Mouse (Mus musculus): ENCODE results near the gene Cmtr2.
A peak's percentile ranks its signal among the peaks of the same experiment; 100 is the strongest.

Gene Cmtr2

DNA sequence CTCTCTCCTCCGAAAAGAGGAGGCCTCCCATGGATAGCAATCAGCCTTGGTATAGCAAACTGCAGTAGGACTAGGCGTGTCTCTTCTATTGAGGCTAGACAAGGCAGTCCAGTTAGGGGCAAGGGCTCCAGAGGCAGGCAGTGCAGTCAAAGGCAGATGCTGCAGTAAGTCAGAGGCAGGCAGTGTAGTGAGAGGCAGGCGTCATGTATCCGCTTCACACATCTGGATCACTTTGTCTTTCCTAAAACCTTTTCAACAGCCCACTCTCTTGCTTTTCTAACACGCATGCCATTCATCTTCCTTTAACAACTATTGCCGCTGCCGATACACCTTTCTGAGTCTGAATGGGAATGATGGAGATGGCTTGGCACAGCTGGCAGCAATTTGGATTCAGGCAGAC lies at the start of gene Cmtr2:
Gene Cmtr2 (plus strand): TSS at position 301 of the 400 bp plus-strand sequence.
- no peak for DNase-seq

DNA sequence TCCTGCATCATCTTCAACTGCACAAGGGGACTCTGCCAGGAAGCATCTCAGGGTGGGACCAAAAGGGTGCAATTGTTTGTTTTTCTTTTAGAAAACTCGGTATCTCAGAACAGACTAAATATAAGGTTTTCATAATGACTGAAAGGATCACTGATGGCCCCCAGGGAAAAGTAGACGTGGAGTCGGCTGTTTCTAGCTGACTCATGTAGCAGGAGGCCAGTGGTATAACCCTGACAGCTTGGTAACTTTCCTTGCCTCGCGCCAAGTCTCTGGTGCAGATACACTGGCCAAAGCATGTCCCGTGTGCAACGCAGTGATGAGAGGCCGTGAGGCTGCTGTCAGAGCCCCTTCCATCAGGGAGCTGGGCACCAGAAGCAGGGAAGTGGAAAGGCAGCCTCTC lies 49.2 kb upstream of the Cmtr2 start:
- DNase-seq = peak in 1 of 2 experiments; percentile 47

GRCm38 (mm10) chr8:110168046-110168445 lies 47.4 kb upstream of the Cmtr2 start, which contains the start of gene Calb2:
Gene Calb2, minus strand, starts transcription at chr8:110168210.
- DNase-seq = peak; percentile 96 to 97

- peak; percentile 58 to 70 for DNase-seq
Observed at GRCm38 (mm10) chr8:110172161-110172560, 43.3 kb upstream of the Cmtr2 start.

GRCm38 (mm10) chr8:110174826-110175225 lies 40.6 kb upstream of the Cmtr2 start:
- DNase-seq = peak; percentile 83 to 85

- peak; percentile 94 to 95 for DNase-seq
Observed at GRCm38 (mm10) chr8:110177359-110178155, 37.9 kb upstream of the Cmtr2 start.

GRCm38 (mm10) chr8:110182735-110183367 lies 32.6 kb upstream of the Cmtr2 start:
- peak; percentile 43 to 63 for DNase-seq

DNA sequence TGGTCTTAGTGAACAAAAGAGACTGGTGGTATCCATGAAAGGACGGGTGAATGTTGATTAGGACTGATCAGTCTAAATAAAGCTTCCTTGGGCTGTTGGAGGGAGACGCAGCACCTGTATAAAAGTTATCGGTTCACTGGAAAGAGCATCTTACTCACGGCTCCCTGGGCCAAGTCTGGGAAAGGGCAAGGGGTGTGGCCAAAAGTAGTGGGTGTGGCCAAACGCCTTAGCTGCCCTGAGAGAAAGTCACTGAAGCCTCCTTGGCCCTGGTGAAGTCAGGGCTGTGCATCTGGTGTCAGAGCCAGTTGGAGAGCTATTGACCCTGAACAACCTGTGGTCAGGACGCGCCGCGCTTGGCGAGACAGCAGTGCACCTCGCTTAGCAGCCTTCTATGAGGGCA lies 31.7 kb upstream of the Cmtr2 start:
- peak in 1 of 2 experiments; percentile 35 for DNase-seq

DNA sequence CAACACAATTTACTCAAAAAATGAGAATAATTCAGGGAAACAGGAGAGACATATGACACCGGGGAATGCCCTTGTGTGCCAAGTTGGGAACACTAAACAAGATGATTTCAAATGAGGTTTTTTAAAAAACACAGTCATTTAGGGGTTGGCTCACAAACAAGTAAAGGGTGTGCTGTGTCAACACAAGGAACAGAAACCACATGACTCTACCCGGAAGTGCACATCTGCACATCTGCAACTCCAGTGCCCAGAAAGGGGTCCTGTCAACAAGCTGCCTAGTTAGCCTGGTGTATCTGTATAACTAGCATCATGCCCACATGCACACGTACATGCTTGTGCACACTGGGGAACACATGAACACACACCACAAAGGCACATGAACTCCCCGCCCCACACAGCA lies 29.9 kb upstream of the Cmtr2 start:
- DNase-seq = no peak

- DNase-seq = no peak
Observed at GRCm38 (mm10) chr8:110188961-110189750, 26.3 kb upstream of the Cmtr2 start.

- DNase-seq = no peak
Observed at GRCm38 (mm10) chr8:110196678-110197077, 18.8 kb upstream of the Cmtr2 start.

DNA sequence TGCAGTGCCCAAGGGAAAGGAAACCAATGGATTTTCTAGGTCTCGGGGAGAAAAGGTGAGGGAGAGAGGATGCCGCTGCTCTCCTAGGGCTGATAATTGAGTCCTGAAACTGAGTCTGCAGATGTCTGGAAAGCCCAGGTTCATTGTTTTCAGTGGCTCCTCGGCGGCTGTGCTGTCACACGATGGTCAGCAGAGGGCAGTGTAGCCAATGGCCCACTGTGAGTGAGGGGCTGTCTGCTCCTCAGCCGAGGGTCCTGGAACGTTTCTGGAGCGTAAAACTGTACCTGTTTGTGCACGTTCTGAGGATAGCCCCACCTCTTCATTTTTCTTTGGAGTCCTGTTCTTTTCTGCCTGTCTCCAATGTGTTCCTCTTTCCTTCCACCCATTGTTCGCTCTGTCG lies 13.7 kb upstream of the Cmtr2 start:
- DNase-seq = peak; percentile 36 to 52

DNA sequence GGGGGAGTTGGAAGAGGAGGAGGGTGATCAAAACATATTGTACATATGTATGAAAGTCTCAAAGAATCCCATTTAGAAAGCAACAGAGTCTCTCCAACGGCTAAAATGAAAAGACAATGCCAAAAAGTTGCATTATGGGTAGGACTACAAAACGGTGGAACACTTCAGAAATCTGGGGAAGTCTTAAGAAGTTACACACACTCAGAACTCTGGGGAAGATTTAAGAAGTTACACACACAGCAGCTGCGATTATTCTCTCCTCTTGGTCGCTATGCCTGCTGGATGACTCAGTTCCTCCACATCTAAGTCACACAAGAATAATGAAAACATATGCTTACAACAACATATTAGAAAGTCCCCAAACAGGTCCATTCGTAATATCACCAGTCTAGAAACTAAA lies 788 bp downstream of the Cmtr2 start:
- no peak for DNase-seq

DNA sequence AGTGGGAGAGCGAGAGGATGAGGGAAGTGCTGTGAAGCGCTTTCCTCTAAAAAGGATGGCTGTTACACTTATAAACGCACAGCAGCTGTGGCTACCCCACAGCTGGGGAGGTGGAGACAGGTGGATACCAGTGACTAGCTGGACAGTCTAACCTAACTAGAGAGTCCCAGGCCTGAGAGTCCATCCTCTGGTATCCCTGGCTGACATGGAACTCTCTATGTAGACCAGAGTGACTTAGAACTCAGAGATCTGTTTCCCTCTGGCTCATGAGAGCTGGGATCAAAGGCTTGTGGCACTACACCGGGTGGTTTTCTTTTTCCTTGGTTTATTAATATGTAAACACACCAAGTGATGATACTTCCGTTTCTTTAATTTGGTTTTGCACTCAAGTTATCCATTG lies 1.7 kb downstream of the Cmtr2 start:
- DNase-seq = peak in 1 of 2 experiments; percentile 21

DNA sequence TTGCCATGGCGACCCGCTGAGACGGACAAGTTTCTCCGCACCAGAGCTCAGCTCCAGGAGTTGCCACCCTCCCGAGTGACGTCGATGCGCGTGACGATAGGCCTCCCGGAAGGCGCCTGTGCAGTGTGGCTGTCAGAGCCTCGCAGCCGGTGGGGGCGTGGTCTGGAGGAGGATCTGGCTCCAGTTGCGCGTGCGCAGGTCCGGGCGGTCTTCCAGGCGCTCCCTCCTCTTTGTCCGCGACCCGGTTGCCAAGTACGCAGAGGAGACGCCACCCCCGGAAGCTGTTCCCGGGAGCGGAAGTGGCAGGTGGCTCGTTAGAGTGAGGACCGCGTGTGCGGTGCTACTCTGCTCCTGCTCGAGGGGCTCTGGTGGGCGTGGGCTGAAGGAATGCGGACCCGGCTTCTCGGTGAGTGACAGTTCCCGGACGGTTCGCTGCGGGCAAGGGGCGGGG lies 2.2 kb downstream of the Cmtr2 start:
- peak; percentile 100 for DNase-seq

- DNase-seq = no peak
Observed at GRCm38 (mm10) chr8:110218511-110218910, 3.0 kb downstream of the Cmtr2 start.

DNA sequence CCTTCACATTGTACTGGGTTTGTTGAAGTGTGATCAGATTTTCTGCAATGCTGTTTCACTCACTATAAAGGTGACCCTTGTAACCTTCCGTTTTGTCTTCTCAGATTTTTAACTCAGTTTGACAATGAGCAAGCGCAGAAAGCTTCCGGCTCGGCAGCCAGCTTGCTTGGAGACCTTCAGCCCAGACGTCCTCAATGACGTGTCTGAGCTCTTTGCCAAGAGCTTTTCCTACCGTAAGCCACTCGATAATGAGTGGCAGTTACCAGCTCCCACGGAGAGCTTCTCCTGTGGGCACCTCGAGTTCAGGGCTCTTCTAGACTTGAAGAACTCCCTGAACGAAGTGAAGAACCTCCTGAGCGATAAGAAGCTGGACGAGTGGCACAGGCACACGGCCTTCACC lies 5.5 kb downstream of the Cmtr2 start:
- no peak for DNase-seq

- no peak for DNase-seq
Observed at GRCm38 (mm10) chr8:110230803-110231202, 15.3 kb downstream of the Cmtr2 start.

DNA sequence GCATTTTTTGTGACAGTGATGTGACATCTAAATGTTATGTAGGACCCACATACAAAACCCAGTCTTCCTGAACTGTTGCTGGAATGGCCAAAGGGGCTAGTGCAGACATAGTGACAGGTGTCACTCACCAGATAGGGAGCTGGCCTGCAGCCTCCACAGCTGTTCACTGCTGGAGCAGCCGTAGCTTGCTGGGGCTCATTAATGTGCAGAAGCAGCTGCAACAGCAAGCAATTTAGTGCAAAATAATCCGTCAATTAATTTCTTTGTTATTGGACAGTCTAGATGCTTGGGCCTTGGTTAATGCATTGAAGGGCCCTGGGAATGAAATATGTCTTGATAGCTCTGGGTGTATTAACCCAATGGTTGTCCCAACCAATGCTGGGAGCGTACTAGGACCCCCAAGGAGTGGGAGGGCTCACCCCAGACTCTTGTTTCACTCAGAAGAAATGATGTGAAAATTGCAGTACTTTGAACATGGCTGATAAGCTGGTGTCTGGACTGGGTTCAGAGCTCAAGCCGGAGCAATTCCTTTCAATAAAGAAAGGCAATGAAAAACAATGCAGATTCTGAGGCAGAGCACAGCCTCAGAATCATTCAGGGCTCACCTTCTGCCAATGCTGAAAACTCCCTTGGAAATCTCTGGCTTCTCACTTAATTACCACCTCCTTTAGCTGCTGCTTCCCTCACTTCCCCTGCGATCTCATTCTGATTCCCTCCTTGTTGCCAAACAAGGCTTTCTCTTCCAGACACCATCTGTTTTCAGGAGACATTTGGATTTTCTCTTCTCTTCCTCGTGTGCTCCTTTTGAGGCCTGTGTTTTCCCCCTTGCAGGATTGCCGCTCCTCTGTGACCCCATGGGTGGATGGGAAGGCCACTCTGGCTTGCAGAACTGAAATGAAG lies 27.1 kb downstream of the Cmtr2 start:
- DNase-seq = peak; percentile 11 to 13

DNA sequence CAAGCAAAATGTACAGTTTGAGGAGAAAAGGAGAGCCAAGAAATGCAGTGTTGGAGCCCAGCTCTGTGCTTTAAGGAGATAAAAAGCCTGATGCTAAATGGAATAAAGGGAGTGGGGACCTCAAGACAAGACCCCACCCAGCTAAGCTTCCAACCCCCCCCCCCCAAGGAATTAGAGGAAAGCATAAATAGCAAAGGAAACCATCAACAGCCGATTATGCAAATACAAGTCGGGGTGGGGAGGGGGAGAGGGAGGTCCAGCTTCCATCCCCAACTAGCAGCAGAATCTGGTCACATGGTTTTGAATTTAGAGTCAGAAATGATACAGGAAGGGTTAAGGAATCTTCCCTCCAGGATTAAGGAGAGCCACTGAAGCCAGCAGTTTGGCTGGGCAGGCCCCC lies 29.1 kb downstream of the Cmtr2 start:
- no peak for DNase-seq

DNA sequence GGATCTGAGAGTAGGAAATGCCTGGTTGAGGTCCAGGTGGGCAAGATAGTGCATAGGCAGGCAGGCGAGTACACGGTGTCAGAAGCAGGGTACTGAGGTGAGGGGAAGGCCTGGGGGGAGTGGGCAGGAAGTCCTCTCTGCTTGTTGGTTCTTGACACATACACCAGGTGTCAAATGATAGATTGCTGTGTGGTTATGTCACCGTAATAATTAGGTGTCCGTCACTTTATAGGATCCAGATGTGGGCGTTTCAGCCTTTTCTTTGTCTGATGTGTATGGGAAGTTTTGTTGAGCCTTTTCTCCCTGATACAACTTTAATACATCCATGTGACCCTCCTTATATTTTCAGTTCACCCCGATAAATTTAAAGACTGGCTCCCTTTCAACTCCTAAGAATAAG lies 31.8 kb downstream of the Cmtr2 start:
- DNase-seq = no peak

- no peak for DNase-seq
Observed at GRCm38 (mm10) chr8:110253986-110254385, 38.5 kb downstream of the Cmtr2 start.
